Mouse (Mus musculus) MEL (cell line): ENCODE measurements around the gene Ankfn1.

ENCODE experiments used
- CHD2 ChIP-seq: IDR thresholded peaks from 2 replicates; pipeline ENCODE4 v1.6.1; 2011; ENCODE audit warnings: low read length, improper control_type of control experiment
- CTCF ChIP-seq, 3 experiments: IDR thresholded peaks in 2 of 3; conservative IDR thresholded peaks in 1 of 3; 2 replicates each; pipeline ENCODE4 v1.5.1; 2011 to 2012; ENCODE audit warnings: low read length in 3 of 3, low read depth in 2 of 3, mild to moderate bottlenecking in 2 of 3, improper control_type of control experiment in 1 of 3, inconsistent platforms in 1 of 3, mixed read lengths in 1 of 3, moderate library complexity in 1 of 3; ENCODE audit not compliant: control insufficient read depth in 1 of 3, insufficient read depth in 1 of 3, poor library complexity in 1 of 3, severe bottlenecking in 1 of 3
- GATA1 ChIP-seq: IDR thresholded peaks from 2 replicates; pipeline ENCODE4 v1.6.1; 2011; ENCODE audit warnings: low read depth, low read length, improper control_type of control experiment
- JUND ChIP-seq: IDR thresholded peaks from 2 replicates; pipeline ENCODE4 v1.6.1; 2011; ENCODE audit warnings: low read depth, mild to moderate bottlenecking, improper control_type of control experiment, low read length
- KAT2A ChIP-seq: conservative IDR thresholded peaks from 2 replicates; pipeline ENCODE4 v1.6.1; 2012; ENCODE audit warnings: low read depth, low read length, improper control_type of control experiment, inconsistent platforms
- POLR2A ChIP-seq, 2 experiments: IDR thresholded peaks; 2 replicates each; pipeline ENCODE4 v1.6.1; 2011 to 2012; ENCODE audit warnings: low read length in 2 of 2, mild to moderate bottlenecking in 2 of 2, control low read depth in 1 of 2, improper control_type of control experiment in 1 of 2, low read depth in 1 of 2, moderate library complexity in 1 of 2; ENCODE audit not compliant: control insufficient read depth in 1 of 2, insufficient read depth in 1 of 2, poor library complexity in 1 of 2
- POLR2AphosphoS5 ChIP-seq: IDR thresholded peaks from 2 replicates; pipeline ENCODE4 v1.6.1; 2012; ENCODE audit warnings: low read depth, borderline replicate concordance, mild to moderate bottlenecking, inconsistent platforms, low read length, moderate library complexity, mixed read lengths
- RCOR1 ChIP-seq: IDR thresholded peaks from 2 replicates; pipeline ENCODE4 v1.6.1; 2012; ENCODE audit warnings: low read depth, mild to moderate bottlenecking, inconsistent platforms, low read length, improper control_type of control experiment
- SIN3A ChIP-seq: IDR thresholded peaks from 2 replicates; pipeline ENCODE4 v1.6.1; 2012; ENCODE audit warnings: low read length, improper control_type of control experiment, inconsistent platforms
- SMC3 ChIP-seq: IDR thresholded peaks from 2 replicates; pipeline ENCODE4 v1.6.1; 2011; ENCODE audit warnings: low read depth, low read length, improper control_type of control experiment
- UBTF ChIP-seq: IDR thresholded peaks from 2 replicates; pipeline ENCODE4 v1.6.1; 2012; ENCODE audit warnings: low read depth, mild to moderate bottlenecking, inconsistent platforms, low read length, improper control_type of control experiment, moderate library complexity, borderline replicate concordance; ENCODE audit not compliant: insufficient read depth
- USF1 ChIP-seq: IDR thresholded peaks from 2 replicates; pipeline ENCODE4 v1.6.1; 2014; ENCODE audit warnings: low read depth, mild to moderate bottlenecking, inconsistent platforms, low read length, improper control_type of control experiment, moderate library complexity
- ZNF384 ChIP-seq: IDR thresholded peaks from 2 replicates; pipeline ENCODE4 v1.6.1; 2012; ENCODE audit warnings: low read depth, mild to moderate bottlenecking, inconsistent platforms, low read length, improper control_type of control experiment

GRCm38 (mm10) chr11:89776070-89776469 lies 1.4 kb downstream of the Ankfn1 start:
- no peak for TF ChIP-seq SMC3
- no peak for TF ChIP-seq GATA1
- no peak for TF ChIP-seq CTCF (IDR thresholded peaks at IDR 0.05 in 2 of 3, conservative IDR thresholded peaks at IDR 0.05 in 1 of 3; ENCODE audit: control insufficient read depth in 1 of 3, insufficient read depth in 1 of 3, low read depth in 2 of 3, low read length in 3 of 3, poor library complexity in 1 of 3, severe bottlenecking in 1 of 3)
- TF ChIP-seq POLR2A (IDR thresholded peaks at IDR 0.05; ENCODE audit: control insufficient read depth in 1 of 2, insufficient read depth in 1 of 2, low read depth in 1 of 2, low read length in 2 of 2, poor library complexity in 1 of 2) = no peak
- no peak for TF ChIP-seq ZNF384
- no peak for TF ChIP-seq UBTF
- no peak for TF ChIP-seq POLR2AphosphoS5
- no peak for TF ChIP-seq RCOR1
- TF ChIP-seq SIN3A = no peak
- TF ChIP-seq JUND = no peak
- TF ChIP-seq CHD2 = no peak
- no peak for TF ChIP-seq KAT2A
- no peak for TF ChIP-seq USF1
